Mouse (Mus musculus): ENCODE data around the gene Xpnpep1. TPM values are rescaled to one million over a fixed set of nuclear protein-coding genes. Genes with fewer than 3 reads are reported as not detected.
A peak's percentile ranks its signal among the peaks of the same experiment; 100 is the strongest.

Xpnpep1 gene
- not detected in 2 replicates for polyA plus RNA-seq (2012; ENCODE audit: insufficient read depth, insufficient read length, low replicate concordance, missing spikeins)

DNA sequence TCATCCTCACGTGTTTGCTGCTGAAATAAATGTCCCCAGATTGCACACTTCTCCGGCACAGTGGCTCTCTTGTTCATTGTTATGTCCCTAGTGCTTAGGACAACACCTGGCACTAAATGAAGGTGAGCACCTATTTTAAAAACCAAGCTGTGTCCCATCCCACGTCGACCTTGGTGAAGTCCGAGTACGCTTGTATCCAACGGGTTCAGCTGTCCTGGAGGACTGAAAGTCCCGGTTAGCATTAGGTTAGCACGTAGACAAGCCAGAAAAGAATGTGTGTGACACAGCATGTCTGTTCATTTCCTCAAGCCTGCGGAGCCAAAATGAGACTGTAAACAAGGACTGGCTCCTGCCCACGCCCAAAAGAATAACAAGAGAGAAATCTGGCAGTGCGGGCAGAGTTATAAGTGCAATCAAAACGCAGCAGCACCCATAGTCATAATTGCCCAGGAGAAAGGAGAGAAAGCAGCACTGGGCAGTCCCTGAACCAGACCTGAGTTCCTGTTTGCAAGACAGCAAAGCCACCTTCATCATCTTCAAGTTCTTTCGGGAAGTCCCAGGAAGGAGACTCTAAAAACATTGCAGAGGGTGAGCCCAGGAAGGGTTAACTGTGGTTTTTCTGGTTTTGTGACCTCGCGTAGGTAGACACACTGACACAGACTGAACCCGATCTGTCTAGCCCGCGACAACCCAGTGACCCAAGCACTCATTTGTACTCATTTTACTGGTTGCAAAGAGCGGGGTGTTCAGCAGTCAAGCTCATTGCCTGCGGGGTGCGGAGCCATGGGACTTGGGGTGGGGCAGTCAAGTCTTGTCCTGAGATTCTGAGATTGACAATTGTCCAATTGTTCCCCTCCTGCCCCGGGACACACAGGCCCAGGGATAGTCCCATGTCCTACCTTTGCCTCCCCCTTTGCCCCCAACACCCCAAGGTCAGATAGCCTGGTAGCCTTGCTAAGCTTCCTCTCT is at the start of gene Xpnpep1:
Gene Xpnpep1, minus strand, starts transcription at position 51 of the 969 bp plus-strand sequence.
- WGBS = 83% methylated on average over 23 of the region's 23 CpGs
- Histone ChIP-seq H3K4me1 (ENCODE audit: control insufficient read depth, insufficient read depth, low read length) (peaks cover 18% of the 10 kb centered on the region), H3K27ac (ENCODE audit: insufficient read depth, low read depth, low read length) (0 out of 2 replicates have a peak within 1 kb of the TSS, but pooled peaks have one; percentile 58), H3K4me3 (ENCODE audit: insufficient read depth, low read depth, low read length) (no peak within 1 kb of the TSS)
- no peak for TF ChIP-seq CTCF (IDR thresholded peaks at IDR 0.05; ENCODE audit: insufficient read depth, low read depth, low read length)
- TF ChIP-seq POLR2A (IDR thresholded peaks at IDR 0.05; ENCODE audit: insufficient read depth, low read depth, low read length) = no peak

DNA sequence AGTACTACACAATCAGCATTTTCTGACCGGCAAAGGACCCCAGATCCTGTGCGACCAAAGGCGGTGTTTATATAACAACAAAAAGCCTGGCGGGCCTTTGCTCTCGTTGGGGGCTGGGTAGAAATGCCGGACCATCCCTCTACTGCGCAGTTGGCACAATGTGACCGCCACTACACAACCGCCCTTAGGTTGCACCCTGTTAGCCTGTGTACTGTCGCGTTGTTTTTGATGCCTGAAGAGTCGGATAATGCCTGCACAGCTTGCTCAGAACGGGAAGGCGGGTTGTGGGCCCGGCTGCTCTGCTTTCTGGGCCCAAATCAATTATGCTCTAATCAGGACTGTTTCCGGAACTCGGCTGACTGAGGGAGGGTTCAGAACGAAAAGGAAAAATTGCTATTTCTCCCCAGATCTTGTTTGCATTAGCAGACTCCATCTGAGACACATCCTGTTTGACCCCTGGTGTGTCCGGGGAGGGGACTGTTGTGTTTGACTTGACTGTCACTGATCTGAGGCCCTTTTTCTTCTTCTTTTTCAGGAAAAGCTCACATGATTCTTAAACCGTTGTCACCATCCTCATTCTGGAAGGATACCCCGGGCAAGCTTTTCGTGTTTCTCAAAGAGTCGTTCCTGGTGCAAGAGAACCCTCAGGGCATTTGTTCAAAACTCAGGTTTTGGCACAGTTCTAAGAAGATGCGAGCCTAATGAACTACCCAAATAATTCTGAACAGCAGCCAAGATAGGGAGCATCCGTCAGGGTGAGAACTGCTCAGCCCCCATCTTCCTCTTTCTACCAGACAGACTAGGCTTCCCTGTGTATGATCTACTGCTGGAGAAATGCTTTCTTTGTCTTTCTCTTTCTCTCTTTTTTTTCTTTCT is 47.5 kb upstream of the Xpnpep1 start:
- TF ChIP-seq CTCF (IDR thresholded peaks at IDR 0.05; ENCODE audit: insufficient read depth, low read depth, low read length) = no peak
- TF ChIP-seq POLR2A (IDR thresholded peaks at IDR 0.05; ENCODE audit: insufficient read depth, low read depth, low read length) = no peak
- Histone ChIP-seq H3K4me1 (ENCODE audit: control insufficient read depth, insufficient read depth, low read length) (peaks cover 7% of the 10 kb centered on the region), H3K4me3 (ENCODE audit: insufficient read depth, low read depth, low read length) (no peak overlapping the region), H3K27ac (ENCODE audit: insufficient read depth, low read depth, low read length) (0 out of 2 replicates have a peak overlapping the region, but pooled peaks have one; percentile 12)
- WGBS = 46% methylated on average over 25 of the region's 25 CpGs

DNA sequence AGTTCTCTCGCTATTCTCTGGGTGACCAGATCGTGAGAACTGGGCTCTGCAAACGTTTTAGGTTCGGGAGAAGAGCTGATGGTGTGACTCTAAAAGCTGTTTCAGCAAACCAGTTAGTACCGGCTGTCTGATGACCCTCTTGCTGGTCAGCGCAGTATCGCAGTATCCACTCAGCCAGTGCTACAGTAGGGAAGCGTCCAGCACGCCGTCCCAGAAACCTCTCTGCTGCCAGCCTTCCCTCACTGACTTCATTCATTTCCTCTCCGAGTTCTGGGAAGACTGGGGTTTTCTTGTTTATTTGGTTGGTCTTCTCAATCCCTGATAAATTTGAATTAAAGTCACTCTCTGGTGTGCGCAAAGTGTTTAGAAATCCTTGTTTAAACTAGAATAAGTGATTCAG is 46.8 kb upstream of the Xpnpep1 start:
- WGBS = 73% methylated on average over 12 of the region's 12 CpGs
- TF ChIP-seq POLR2A (IDR thresholded peaks at IDR 0.05; ENCODE audit: insufficient read depth, low read depth, low read length) = no peak
- no peak for TF ChIP-seq CTCF (IDR thresholded peaks at IDR 0.05; ENCODE audit: insufficient read depth, low read depth, low read length)
- 0 out of 2 replicates have a peak overlapping the region, but pooled peaks have one; percentile 12 for H3K27ac ChIP-seq (ENCODE audit: insufficient read depth, low read depth, low read length)
- H3K4me1 ChIP-seq (ENCODE audit: control insufficient read depth, insufficient read depth, low read length) = peaks cover 7% of the 10 kb centered on the region
- H3K4me3 ChIP-seq (ENCODE audit: insufficient read depth, low read depth, low read length) = no peak overlapping the region

DNA sequence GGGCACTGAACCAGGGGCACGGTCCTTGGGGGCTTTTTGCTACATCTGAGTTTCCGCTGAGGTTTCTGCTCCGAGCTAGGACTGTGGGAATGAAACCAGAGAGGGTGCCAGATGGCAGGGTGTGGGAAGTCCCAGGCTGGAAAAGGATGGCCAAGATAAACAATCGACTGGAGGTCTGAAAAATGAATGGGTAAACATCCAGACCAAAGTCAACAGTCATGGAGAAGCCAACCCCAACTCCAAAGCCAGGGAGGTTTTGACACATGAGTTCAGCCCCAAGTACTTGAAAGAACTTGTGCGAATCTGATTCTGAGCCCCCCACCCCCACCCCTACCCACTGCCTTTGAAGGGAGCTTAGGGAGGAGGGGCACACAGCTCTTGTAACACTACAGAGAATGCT is 44.7 kb upstream of the Xpnpep1 start:
- 74% methylated on average over 5 of the region's 5 CpGs for WGBS
- Histone ChIP-seq H3K4me3 (ENCODE audit: insufficient read depth, low read depth, low read length) (no peak overlapping the region), H3K27ac (ENCODE audit: insufficient read depth, low read depth, low read length) (no peak overlapping the region), H3K4me1 (ENCODE audit: control insufficient read depth, insufficient read depth, low read length) (peaks cover 10% of the 10 kb centered on the region)
- no peak for TF ChIP-seq POLR2A (IDR thresholded peaks at IDR 0.05; ENCODE audit: insufficient read depth, low read depth, low read length)
- TF ChIP-seq CTCF (IDR thresholded peaks at IDR 0.05; ENCODE audit: insufficient read depth, low read depth, low read length) = no peak

DNA sequence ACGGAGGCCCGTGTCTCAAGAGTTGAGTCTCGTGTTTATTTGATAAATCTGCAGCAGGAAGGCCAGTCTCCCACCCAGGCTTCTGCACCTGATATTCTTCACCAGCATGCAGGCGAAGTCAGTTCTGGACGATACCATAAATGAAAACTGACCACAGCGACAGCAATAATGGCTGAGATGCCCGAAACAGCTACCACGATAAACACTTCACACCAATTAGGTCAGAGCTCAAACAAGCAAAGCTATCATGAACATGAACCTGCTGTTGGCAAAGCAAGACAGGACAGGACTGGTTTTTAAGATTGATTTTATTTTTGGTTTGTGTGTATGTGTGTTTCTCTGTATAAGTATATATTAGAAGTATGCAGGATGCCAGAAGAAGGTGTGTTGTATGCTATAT is 42.8 kb upstream of the Xpnpep1 start:
- H3K4me1 ChIP-seq (ENCODE audit: control insufficient read depth, insufficient read depth, low read length) = peaks cover 10% of the 10 kb centered on the region
- TF ChIP-seq CTCF (IDR thresholded peaks at IDR 0.05; ENCODE audit: insufficient read depth, low read depth, low read length) = no peak
- 93% methylated on average over 8 of the region's 8 CpGs for WGBS
- H3K27ac ChIP-seq (ENCODE audit: insufficient read depth, low read depth, low read length) = no peak overlapping the region
- no peak overlapping the region for H3K4me3 ChIP-seq (ENCODE audit: insufficient read depth, low read depth, low read length)

DNA sequence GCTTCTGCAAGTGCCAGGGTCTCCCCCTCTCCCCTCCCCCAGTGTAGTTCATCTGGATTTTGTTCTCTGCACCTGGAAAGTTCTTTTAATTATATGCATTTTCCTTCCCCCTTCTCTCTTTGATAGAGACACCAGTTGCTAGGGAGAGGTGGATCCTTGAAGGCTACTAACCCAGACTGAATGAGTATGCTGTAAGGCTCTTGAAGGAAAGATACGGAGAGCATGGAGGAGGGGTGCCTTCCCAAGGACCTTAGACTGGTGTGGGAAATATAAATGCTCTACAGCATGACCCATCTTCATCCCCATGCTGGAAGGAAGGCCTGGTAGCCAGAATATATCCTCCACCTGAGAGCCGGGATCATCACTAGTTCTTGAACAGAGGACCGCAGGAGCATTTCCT is 41.3 kb upstream of the Xpnpep1 start:
- Histone ChIP-seq H3K4me3 (ENCODE audit: insufficient read depth, low read depth, low read length) (no peak overlapping the region), H3K4me1 (ENCODE audit: control insufficient read depth, insufficient read depth, low read length) (peaks cover 8% of the 10 kb centered on the region), H3K27ac (ENCODE audit: insufficient read depth, low read depth, low read length) (no peak overlapping the region)
- 80% methylated on average over 3 of the region's 3 CpGs for WGBS
- TF ChIP-seq CTCF (IDR thresholded peaks at IDR 0.05; ENCODE audit: insufficient read depth, low read depth, low read length) = no peak
- no peak for TF ChIP-seq POLR2A (IDR thresholded peaks at IDR 0.05; ENCODE audit: insufficient read depth, low read depth, low read length)

DNA sequence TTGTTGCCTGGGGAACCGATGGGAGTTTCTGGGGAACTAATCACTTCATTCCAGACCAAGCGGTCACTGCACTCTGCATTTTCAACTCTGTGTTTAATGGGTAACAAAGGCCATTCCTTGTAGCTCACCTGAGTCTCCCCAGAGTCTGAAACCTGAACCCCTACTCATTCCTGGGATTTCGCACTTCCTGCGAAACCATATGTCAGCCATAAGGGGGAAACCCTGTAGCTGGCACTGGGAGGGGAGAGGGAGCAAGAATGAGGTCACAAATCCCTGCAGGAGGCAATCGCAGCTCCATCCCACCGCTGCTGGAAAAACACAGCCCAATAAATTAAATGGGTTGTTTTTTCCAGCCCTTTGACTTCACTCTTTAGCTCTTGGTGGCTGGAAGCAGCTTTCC is 40.9 kb upstream of the Xpnpep1 start:
- Histone ChIP-seq H3K4me1 (ENCODE audit: control insufficient read depth, insufficient read depth, low read length) (peaks cover 12% of the 10 kb centered on the region), H3K4me3 (ENCODE audit: insufficient read depth, low read depth, low read length) (no peak overlapping the region), H3K27ac (ENCODE audit: insufficient read depth, low read depth, low read length) (no peak overlapping the region)
- WGBS = 35% methylated on average over 6 of the region's 6 CpGs
- no peak for TF ChIP-seq POLR2A (IDR thresholded peaks at IDR 0.05; ENCODE audit: insufficient read depth, low read depth, low read length)
- no peak for TF ChIP-seq CTCF (IDR thresholded peaks at IDR 0.05; ENCODE audit: insufficient read depth, low read depth, low read length)

DNA sequence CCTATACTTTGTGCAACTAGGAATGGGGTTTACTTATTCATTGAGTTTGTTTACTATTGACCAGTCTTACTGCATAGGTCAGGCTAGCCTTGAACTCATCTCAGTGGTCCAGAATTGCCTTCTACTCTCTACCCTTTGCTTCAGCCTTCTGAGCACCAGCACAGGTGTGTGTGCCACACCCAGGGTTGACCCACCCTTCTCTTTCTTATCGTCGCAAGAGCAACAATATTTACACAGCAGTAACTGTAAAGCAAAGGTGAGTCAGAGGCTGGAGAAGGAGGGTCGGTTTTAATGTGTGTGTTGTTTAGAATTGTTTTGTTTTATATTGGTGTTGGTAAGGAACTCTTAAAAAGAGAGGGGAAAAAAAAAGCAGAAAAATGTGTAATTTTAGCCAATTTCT is 40.5 kb upstream of the Xpnpep1 start:
- WGBS = 59% methylated on average over 3 of the region's 3 CpGs

More for the DNA sequence above, 40.5 kb upstream of the Xpnpep1 start:
- Histone ChIP-seq H3K4me1 (ENCODE audit: control insufficient read depth, insufficient read depth, low read length) (peaks cover 15% of the 10 kb centered on the region), H3K4me3 (ENCODE audit: insufficient read depth, low read depth, low read length) (no peak overlapping the region), H3K27ac (ENCODE audit: insufficient read depth, low read depth, low read length) (no peak overlapping the region)
- TF ChIP-seq CTCF (IDR thresholded peaks at IDR 0.05; ENCODE audit: insufficient read depth, low read depth, low read length) = no peak
- TF ChIP-seq POLR2A (IDR thresholded peaks at IDR 0.05; ENCODE audit: insufficient read depth, low read depth, low read length) = no peak

All from olfactory bulb, adult 2 months (tissue).